Mouse (Mus musculus) liver, embryonic 13.5 days (tissue): ENCODE measurements around the gene Gdpd2. TPM values are rescaled to one million over a fixed set of nuclear protein-coding genes. Genes with fewer than 3 reads are reported as not detected.
A peak's percentile ranks its signal among the peaks of the same experiment; 100 is the strongest.

Experiments used
- ATAC-seq: fragments of 200-750 bp; cut with Nextera tagmentation; 2 replicates; pipeline ENCODE4 v1.8.0; 2017; ENCODE audit warnings: low read depth, mild to moderate bottlenecking, moderate number of reproducible peaks, moderate library complexity
- DNase-seq: peaks from one replicate; pipeline ENCODE4 v3.0.0; 2022
- H3K27ac ChIP-seq: fragments of 300-500 bp; sonication (generic); 2 replicates; pipeline ENCODE4 v1.5.1; 2015; ENCODE audit warnings: moderate library complexity, mild to moderate bottlenecking, inconsistent platforms
- H3K27me3 ChIP-seq: fragments of 300-500 bp; sonication (generic); 2 replicates; pipeline ENCODE4 v1.6.1; 2015; ENCODE audit warnings: mild to moderate bottlenecking, inconsistent platforms
- H3K36me3 ChIP-seq: fragments of 300-500 bp; sonication (generic); 2 replicates; pipeline ENCODE4 v1.6.1; 2015; ENCODE audit warnings: mild to moderate bottlenecking, inconsistent platforms
- H3K4me1 ChIP-seq: fragments of 300-500 bp; sonication (generic); replicated peaks from 2 replicates; pipeline ENCODE4 v1.6.1; 2015; ENCODE audit warnings: inconsistent platforms
- H3K4me2 ChIP-seq: fragments of 300-500 bp; sonication (generic); 2 replicates; pipeline ENCODE4 v1.6.1; 2015; ENCODE audit warnings: inconsistent platforms, mild to moderate bottlenecking, moderate library complexity
- H3K4me3 ChIP-seq: fragments of 300-500 bp; sonication (generic); replicated peaks from 2 replicates; pipeline ENCODE4 v1.5.1; 2015; ENCODE audit warnings: mild to moderate bottlenecking, inconsistent platforms
- H3K9ac ChIP-seq: fragments of 300-500 bp; sonication (generic); 2 replicates; pipeline ENCODE4 v1.6.1; 2015; ENCODE audit warnings: mild to moderate bottlenecking, inconsistent platforms
- H3K9me3 ChIP-seq: fragments of 300-500 bp; sonication (generic); replicated peaks from 2 replicates; pipeline ENCODE4 v1.6.1; 2016; ENCODE audit warnings: inconsistent platforms
- WGBS: fragments of 180-500 bp; shearing (Covaris S2); methylation state at CpG from one replicate; pipeline ENCODE4 v1.1.7; 2015; ENCODE audit not compliant: insufficient replicate concordance; 5-methylcytosine and 5-hydroxymethylcytosine counted together
- polyA plus RNA-seq: library from polyadenylated mRNA; unstranded; fragments of >200 nt; fragmentation: Nextera tagmentation; extraction: Ambion mirVana; gene quantifications from 2 replicates; pipeline ENCODE4 v1.2.1, GENCODE M21; 2015

Gdpd2 gene
- polyA plus RNA-seq = 0.07 and 0.15 TPM in 2 replicates

- ATAC-seq = no peak
- Histone ChIP-seq H3K9ac (no peak within 1 kb of the TSS), H3K4me2 (no peak within 1 kb of the TSS), H3K4me3 (no peak within 1 kb of the TSS), H3K27ac (no peak within 1 kb of the TSS), H3K4me1 (no peaks in the 10 kb centered on the region), H3K36me3 (peaks cover 29% of the 10 kb centered on the region), H3K27me3 (peaks cover 22% of the 10 kb centered on the region), H3K9me3 (no peaks in the 10 kb centered on the region)
- no peak for DNase-seq
- 15% methylated on average over 8 of the region's 8 CpGs for WGBS
Measured at GRCm38 (mm10) chrX:100729665-100730188, at the start of gene Gdpd2. Gene Gdpd2 (plus strand): TSS chrX:100729873.

GRCm38 (mm10) chrX:100686527-100686926 lies 43.1 kb upstream of the Gdpd2 start:
- Histone ChIP-seq H3K36me3 (peaks cover 48% of the 10 kb centered on the region), H3K27me3 (no peaks in the 10 kb centered on the region; the same call in 1 of the 2 replicates), H3K9ac (no peak overlapping the region), H3K4me1 (no peaks in the 10 kb centered on the region), H3K4me3 (no peak overlapping the region), H3K27ac (no peak overlapping the region), H3K9me3 (no peaks in the 10 kb centered on the region), H3K4me2 (no peak overlapping the region)
- 73% methylated on average over 3 of the region's 3 CpGs for WGBS
- no peak for DNase-seq
- ATAC-seq = no peak

- no peaks in the 10 kb centered on the region for H3K4me1 ChIP-seq
- H3K27ac ChIP-seq = no peak overlapping the region
- no peaks in the 10 kb centered on the region for H3K9me3 ChIP-seq
- DNase-seq = no peak
- no peaks in the 10 kb centered on the region; the same call in 1 of the 2 replicates for H3K27me3 ChIP-seq
- H3K4me3 ChIP-seq = no peak overlapping the region
- H3K9ac ChIP-seq = no peak overlapping the region
- 85% methylated on average over 6 of the region's 6 CpGs for WGBS
- H3K4me2 ChIP-seq = no peak overlapping the region
- H3K36me3 ChIP-seq = peaks cover 52% of the 10 kb centered on the region
- ATAC-seq = no peak
Measured at GRCm38 (mm10) chrX:100687360-100688032, 42.2 kb upstream of the Gdpd2 start.

GRCm38 (mm10) chrX:100688033-100688370 lies 41.7 kb upstream of the Gdpd2 start:
- H3K27me3 ChIP-seq = no peaks in the 10 kb centered on the region; the same call in 1 of the 2 replicates
- H3K9ac ChIP-seq = no peak overlapping the region
- 83% methylated on average over 5 of the region's 5 CpGs for WGBS
- H3K27ac ChIP-seq = no peak overlapping the region
- no peaks in the 10 kb centered on the region for H3K4me1 ChIP-seq
- ATAC-seq (no peak), DNase-seq (no peak)
- no peaks in the 10 kb centered on the region for H3K9me3 ChIP-seq
- H3K36me3 ChIP-seq = peaks cover 52% of the 10 kb centered on the region
- no peak overlapping the region for H3K4me3 ChIP-seq
- no peak overlapping the region for H3K4me2 ChIP-seq

- Histone ChIP-seq H3K9ac (no peak overlapping the region), H3K27me3 (no peaks in the 10 kb centered on the region), H3K36me3 (peaks cover 56% of the 10 kb centered on the region), H3K4me2 (no peak overlapping the region), H3K4me3 (no peak overlapping the region), H3K9me3 (no peaks in the 10 kb centered on the region), H3K27ac (no peak overlapping the region), H3K4me1 (no peaks in the 10 kb centered on the region)
- 94% methylated on average over 4 of the region's 4 CpGs for WGBS
- ATAC-seq (no peak), DNase-seq (no peak)
Measured at GRCm38 (mm10) chrX:100696776-100697175, 32.9 kb upstream of the Gdpd2 start.

GRCm38 (mm10) chrX:100708032-100708431 lies 21.6 kb upstream of the Gdpd2 start:
- no peaks in the 10 kb centered on the region for H3K4me1 ChIP-seq
- no peaks in the 10 kb centered on the region for H3K27me3 ChIP-seq
- no peak overlapping the region for H3K4me3 ChIP-seq
- ATAC-seq (no peak), DNase-seq (no peak)
- no peak overlapping the region for H3K9ac ChIP-seq
- 77% methylated on average over 6 of the region's 6 CpGs for WGBS
- no peak overlapping the region for H3K4me2 ChIP-seq
- no peak overlapping the region for H3K27ac ChIP-seq
- H3K36me3 ChIP-seq = peaks cover 56% of the 10 kb centered on the region
- no peaks in the 10 kb centered on the region for H3K9me3 ChIP-seq

- no peaks in the 10 kb centered on the region for H3K9me3 ChIP-seq
- H3K27ac ChIP-seq = no peak overlapping the region
- DNase-seq = no peak
- no peak overlapping the region for H3K4me3 ChIP-seq
- H3K9ac ChIP-seq = no peak overlapping the region
- H3K4me1 ChIP-seq = no peaks in the 10 kb centered on the region
- H3K4me2 ChIP-seq = no peak overlapping the region
- peaks cover 90% of the 10 kb centered on the region for H3K36me3 ChIP-seq
- WGBS = 80% methylated on average over 6 of the region's 6 CpGs
- no peak for ATAC-seq
- H3K27me3 ChIP-seq = no peaks in the 10 kb centered on the region
Measured at GRCm38 (mm10) chrX:100716173-100716572, 13.5 kb upstream of the Gdpd2 start.

- 78% methylated on average over 1 of the region's 1 CpGs for WGBS
- Histone ChIP-seq H3K9me3 (no peaks in the 10 kb centered on the region), H3K4me2 (no peak overlapping the region), H3K36me3 (peaks cover 34% of the 10 kb centered on the region), H3K27me3 (peaks cover 22% of the 10 kb centered on the region), H3K4me3 (no peak overlapping the region), H3K27ac (no peak overlapping the region), H3K9ac (no peak overlapping the region), H3K4me1 (no peaks in the 10 kb centered on the region)
- no peak for ATAC-seq
- no peak for DNase-seq
Measured at GRCm38 (mm10) chrX:100728947-100729346, 726 bp upstream of the Gdpd2 start.

GRCm38 (mm10) chrX:100730266-100730665 lies 593 bp downstream of the Gdpd2 start:
- Histone ChIP-seq H3K4me2 (no peak overlapping the region), H3K4me3 (no peak overlapping the region), H3K4me1 (no peaks in the 10 kb centered on the region), H3K9me3 (no peaks in the 10 kb centered on the region), H3K27me3 (peaks cover 22% of the 10 kb centered on the region), H3K36me3 (peaks cover 24% of the 10 kb centered on the region), H3K9ac (no peak overlapping the region), H3K27ac (no peak overlapping the region)
- ATAC-seq (no peak), DNase-seq (no peak)
- WGBS = 36% methylated on average over 8 of the region's 8 CpGs

GRCm38 (mm10) chrX:100734359-100734758 lies 4.7 kb downstream of the Gdpd2 start:
- no peak for ATAC-seq
- WGBS = 57% methylated on average over 7 of the region's 7 CpGs
- no peaks in the 10 kb centered on the region for H3K36me3 ChIP-seq
- DNase-seq = no peak
- no peaks in the 10 kb centered on the region for H3K4me1 ChIP-seq
- H3K9me3 ChIP-seq = no peaks in the 10 kb centered on the region
- no peak overlapping the region for H3K27ac ChIP-seq
- no peak overlapping the region for H3K9ac ChIP-seq
- H3K4me2 ChIP-seq = no peak overlapping the region
- H3K4me3 ChIP-seq = no peak overlapping the region
- peaks cover 35% of the 10 kb centered on the region for H3K27me3 ChIP-seq

- H3K4me2 ChIP-seq = peak overlapping the region; percentile 32
Measured at GRCm38 (mm10) chrX:100738918-100739317, 9.2 kb downstream of the Gdpd2 start.

GRCm38 (mm10) chrX:100739443-100739842 lies 9.8 kb downstream of the Gdpd2 start:
- Histone ChIP-seq H3K4me2 (peak overlapping the region; percentile 32), H3K9ac (no peak overlapping the region), H3K36me3 (no peaks in the 10 kb centered on the region), H3K27me3 (peaks cover 25% of the 10 kb centered on the region), H3K4me3 (no peak overlapping the region), H3K4me1 (no peaks in the 10 kb centered on the region), H3K27ac (no peak overlapping the region), H3K9me3 (no peaks in the 10 kb centered on the region)
- DNase-seq (no peak), ATAC-seq (no peak)
- WGBS = 31% methylated on average over 10 of the region's 10 CpGs

More at GRCm38 (mm10) chrX:100738918-100739317, 9.2 kb downstream of the Gdpd2 start:
- DNase-seq = peak; percentile 1
- no peaks in the 10 kb centered on the region for H3K4me1 ChIP-seq
- no peaks in the 10 kb centered on the region for H3K36me3 ChIP-seq
- peaks cover 25% of the 10 kb centered on the region for H3K27me3 ChIP-seq
- no peak overlapping the region for H3K9ac ChIP-seq
- no peak overlapping the region for H3K27ac ChIP-seq
- ATAC-seq = no peak
- no peaks in the 10 kb centered on the region for H3K9me3 ChIP-seq
- WGBS = 19% methylated on average over 14 of the region's 14 CpGs
- no peak overlapping the region for H3K4me3 ChIP-seq
